Mouse (Mus musculus) midbrain, embryonic 16.5 days (tissue): ENCODE measurements around the gene Lrrc61. TPM values are rescaled to one million over a fixed set of nuclear protein-coding genes. Genes with fewer than 3 reads are reported as not detected.
A peak's percentile ranks its signal among the peaks of the same experiment; 100 is the strongest.

Experiments
- ATAC-seq: fragments of 200-750 bp; cut with Nextera tagmentation; 2 replicates; pipeline ENCODE4 v1.8.0; 2017; ENCODE audit warnings: moderate TSS enrichment
- H3K27ac ChIP-seq: fragments of 300-500 bp; sonication (generic); 2 replicates; pipeline ENCODE4 v1.5.1; 2014; ENCODE audit warnings: mild to moderate bottlenecking, low read length, mixed read lengths
- H3K27me3 ChIP-seq: fragments of 300-500 bp; sonication (generic); 2 replicates; pipeline ENCODE4 v1.6.1; 2014; ENCODE audit warnings: low read depth, low read length, mixed read lengths; ENCODE audit not compliant: control insufficient read depth, insufficient read depth
- H3K36me3 ChIP-seq: fragments of 300-500 bp; sonication (generic); 2 replicates; pipeline ENCODE4 v1.6.1; 2014; ENCODE audit warnings: mild to moderate bottlenecking, low read length, moderate library complexity, mixed read lengths; ENCODE audit not compliant: control insufficient read depth, insufficient read depth
- H3K4me1 ChIP-seq: fragments of 300-500 bp; sonication (generic); 2 replicates; pipeline ENCODE4 v1.6.1; 2014; ENCODE audit warnings: mild to moderate bottlenecking, low read length, mixed read lengths; ENCODE audit not compliant: control insufficient read depth, insufficient read depth
- H3K4me2 ChIP-seq: fragments of 300-500 bp; sonication (generic); 2 replicates; pipeline ENCODE4 v1.6.1; 2014; ENCODE audit warnings: mild to moderate bottlenecking, low read length, mixed read lengths
- H3K4me3 ChIP-seq: fragments of 300-500 bp; sonication (generic); 2 replicates; pipeline ENCODE4 v1.5.1; 2014; ENCODE audit warnings: low read depth, mild to moderate bottlenecking, low read length, moderate library complexity, mixed read lengths
- H3K9ac ChIP-seq: fragments of 300-500 bp; sonication (generic); 2 replicates; pipeline ENCODE4 v1.6.1; 2014; ENCODE audit warnings: low read depth, low read length, mixed read lengths
- H3K9me3 ChIP-seq: fragments of 300-500 bp; sonication (generic); replicated peaks from 2 replicates; pipeline ENCODE4 v1.6.1; 2014; ENCODE audit warnings: mild to moderate bottlenecking, low read length, mixed read lengths; ENCODE audit not compliant: control insufficient read depth, poor library complexity, severe bottlenecking
- WGBS: fragments of 180-500 bp; shearing (Covaris S2); extraction: QIAGEN DNeasy Blood & Tissue Kit; methylation state at CpG from one replicate; pipeline ENCODE4 v1.1.7; 2014; 5-methylcytosine and 5-hydroxymethylcytosine counted together
- polyA plus RNA-seq: library from polyadenylated mRNA; unstranded; fragments of >200 nt; fragmentation: Nextera tagmentation; extraction: Ambion mirVana; gene quantifications from 2 replicates; pipeline ENCODE4 v1.2.1, GENCODE M21; 2015

Lrrc61 gene
- polyA plus RNA-seq, 1 experiment from 2014 or later: 27.9 TPM

DNA sequence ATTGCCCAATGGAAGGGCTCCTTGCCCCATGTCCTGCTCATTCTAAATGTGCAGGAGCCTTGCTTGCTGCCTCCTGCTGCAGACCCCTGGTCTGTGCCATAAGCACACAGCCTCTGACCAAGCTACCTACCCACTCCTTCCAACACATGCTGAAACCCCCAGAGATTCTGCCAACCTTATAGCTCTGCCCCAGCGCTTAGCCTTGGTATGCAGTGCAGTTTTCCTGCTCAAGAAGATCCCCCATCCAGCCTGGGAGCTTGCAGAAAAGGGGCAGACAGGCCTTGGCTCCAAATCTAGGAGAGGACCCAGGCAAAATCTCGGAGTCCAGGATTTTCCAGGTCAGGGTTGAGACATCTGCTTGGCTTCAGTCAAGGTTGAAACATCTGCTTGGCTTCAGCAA lies 21.1 kb upstream of the Lrrc61 start:
- no peak for ATAC-seq
- Histone ChIP-seq H3K9me3 (no peaks in the 10 kb centered on the region), H3K36me3 (peaks cover 2% of the 10 kb centered on the region; the same call in 1 of the 2 replicates), H3K27me3 (no peaks in the 10 kb centered on the region), H3K27ac (no peak overlapping the region), H3K9ac (no peak overlapping the region), H3K4me2 (no peak overlapping the region), H3K4me1 (peaks cover 14% of the 10 kb centered on the region), H3K4me3 (no peak overlapping the region)
- WGBS: 88% methylated on average over 2 of the region's 2 CpGs

DNA sequence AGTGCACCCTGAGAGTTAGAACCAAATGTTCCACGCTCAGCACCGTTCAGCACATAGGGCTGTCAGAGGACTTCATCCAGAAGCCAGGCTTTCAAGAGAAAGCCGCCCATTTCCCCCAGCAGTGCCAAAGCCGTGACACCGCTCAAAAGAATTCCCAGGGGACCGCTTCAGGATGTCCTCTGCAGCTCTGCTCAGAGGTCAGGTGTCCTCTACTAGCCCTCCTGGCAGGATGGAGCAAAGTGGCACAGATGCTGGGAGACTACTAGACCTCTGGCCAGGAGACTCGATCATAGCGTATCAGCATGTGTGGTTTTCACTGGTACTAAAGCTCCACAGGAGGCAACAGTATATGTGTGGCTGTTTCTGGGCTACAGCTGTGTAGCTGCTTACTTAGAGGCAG lies 19.7 kb upstream of the Lrrc61 start:
- Histone ChIP-seq H3K4me2 (no peak overlapping the region), H3K36me3 (peaks cover 2% of the 10 kb centered on the region; the same call in 1 of the 2 replicates), H3K9me3 (no peaks in the 10 kb centered on the region), H3K27me3 (no peaks in the 10 kb centered on the region), H3K4me1 (peaks cover 24% of the 10 kb centered on the region), H3K9ac (no peak overlapping the region), H3K27ac (no peak overlapping the region), H3K4me3 (no peak overlapping the region)
- WGBS: 82% methylated on average over 8 of the region's 8 CpGs
- no peak for ATAC-seq

DNA sequence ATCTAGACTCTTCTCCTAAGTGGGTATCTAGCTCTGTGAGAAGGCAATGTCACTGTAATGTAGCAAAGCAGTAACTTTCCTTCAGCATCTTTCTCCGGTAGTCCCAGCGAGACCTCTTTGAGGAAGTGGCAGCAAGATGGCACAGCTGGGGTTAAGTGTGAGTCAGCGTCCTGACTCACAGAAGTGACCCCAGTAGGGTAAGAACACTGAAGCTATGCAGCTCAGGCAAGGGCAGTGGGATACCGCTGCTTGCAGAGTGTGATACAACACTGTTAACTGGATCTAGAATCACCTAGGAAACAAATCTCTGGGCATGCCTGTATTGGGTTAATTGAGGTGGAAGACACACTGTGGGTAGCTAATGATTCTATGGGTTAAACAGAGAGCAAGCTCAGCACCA lies 18.5 kb upstream of the Lrrc61 start:
- no peak overlapping the region for H3K9ac ChIP-seq
- no peak overlapping the region for H3K4me3 ChIP-seq
- peaks cover 9% of the 10 kb centered on the region for H3K36me3 ChIP-seq
- no peak overlapping the region for H3K4me2 ChIP-seq
- no peaks in the 10 kb centered on the region for H3K27me3 ChIP-seq
- ATAC-seq: no peak
- H3K9me3 ChIP-seq: no peaks in the 10 kb centered on the region
- peaks cover 25% of the 10 kb centered on the region for H3K4me1 ChIP-seq
- 68% methylated on average over 4 of the region's 4 CpGs for WGBS
- no peak overlapping the region for H3K27ac ChIP-seq

DNA sequence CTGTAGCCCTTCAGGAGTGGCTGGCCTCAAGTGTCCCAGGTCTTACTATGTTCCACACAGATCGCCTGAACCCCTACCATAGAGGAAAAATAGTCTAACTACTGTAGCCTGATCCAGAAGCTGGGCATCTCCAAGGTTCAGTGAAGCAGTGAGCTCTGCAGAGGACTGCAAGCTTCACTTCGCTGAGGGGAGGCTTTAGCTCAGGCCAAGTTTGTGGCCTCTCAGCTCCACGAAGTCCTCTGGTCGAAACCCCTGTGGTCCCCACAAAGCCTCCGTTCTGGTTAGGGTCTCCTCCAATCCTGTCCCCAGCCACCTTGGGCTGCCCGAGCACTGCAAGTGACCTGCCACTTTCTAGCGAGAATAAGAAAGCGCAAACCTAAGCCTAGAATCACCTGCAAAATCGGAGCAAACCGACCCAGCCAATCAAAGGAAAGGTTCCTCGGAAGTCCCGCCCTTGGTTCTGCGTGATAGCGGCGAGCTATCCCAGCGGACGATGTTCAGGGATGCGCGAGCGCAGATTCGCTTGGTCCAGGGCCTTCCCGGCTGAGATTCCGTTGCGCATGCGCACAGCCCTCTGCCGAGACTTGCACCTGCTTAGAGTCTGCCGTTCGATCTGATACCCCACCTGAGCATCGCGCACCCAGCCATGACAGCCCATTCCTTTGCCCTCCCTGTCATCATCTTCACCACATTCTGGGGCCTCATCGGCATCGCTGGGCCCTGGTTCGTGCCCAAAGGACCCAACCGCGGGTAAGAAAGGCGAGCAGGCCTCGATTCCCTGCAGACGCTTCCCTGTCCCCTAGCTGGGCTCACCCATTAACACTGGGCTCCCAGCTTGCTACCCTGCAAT lies 17.3 kb upstream of the Lrrc61 start, which contains the start of gene Atp6v0e2:
Atp6v0e2 (plus strand) TSS at position 511 of the 850 bp plus-strand sequence.
- peak; percentile 97 for ATAC-seq
- peak within 1 kb of the TSS; percentile 91 for H3K4me2 ChIP-seq
- 3% methylated on average over 38 of the region's 38 CpGs for whole genome bisulfite sequencing
- H3K9ac ChIP-seq: peak within 1 kb of the TSS; percentile 88
- H3K9me3 ChIP-seq: no peaks in the 10 kb centered on the region
- peak within 1 kb of the TSS; percentile 85 for H3K4me3 ChIP-seq
- peak within 1 kb of the TSS; percentile 89 for H3K27ac ChIP-seq
- no peaks in the 10 kb centered on the region for H3K27me3 ChIP-seq
- peaks cover 25% of the 10 kb centered on the region for H3K4me1 ChIP-seq
- H3K36me3 ChIP-seq: peaks cover 17% of the 10 kb centered on the region

DNA sequence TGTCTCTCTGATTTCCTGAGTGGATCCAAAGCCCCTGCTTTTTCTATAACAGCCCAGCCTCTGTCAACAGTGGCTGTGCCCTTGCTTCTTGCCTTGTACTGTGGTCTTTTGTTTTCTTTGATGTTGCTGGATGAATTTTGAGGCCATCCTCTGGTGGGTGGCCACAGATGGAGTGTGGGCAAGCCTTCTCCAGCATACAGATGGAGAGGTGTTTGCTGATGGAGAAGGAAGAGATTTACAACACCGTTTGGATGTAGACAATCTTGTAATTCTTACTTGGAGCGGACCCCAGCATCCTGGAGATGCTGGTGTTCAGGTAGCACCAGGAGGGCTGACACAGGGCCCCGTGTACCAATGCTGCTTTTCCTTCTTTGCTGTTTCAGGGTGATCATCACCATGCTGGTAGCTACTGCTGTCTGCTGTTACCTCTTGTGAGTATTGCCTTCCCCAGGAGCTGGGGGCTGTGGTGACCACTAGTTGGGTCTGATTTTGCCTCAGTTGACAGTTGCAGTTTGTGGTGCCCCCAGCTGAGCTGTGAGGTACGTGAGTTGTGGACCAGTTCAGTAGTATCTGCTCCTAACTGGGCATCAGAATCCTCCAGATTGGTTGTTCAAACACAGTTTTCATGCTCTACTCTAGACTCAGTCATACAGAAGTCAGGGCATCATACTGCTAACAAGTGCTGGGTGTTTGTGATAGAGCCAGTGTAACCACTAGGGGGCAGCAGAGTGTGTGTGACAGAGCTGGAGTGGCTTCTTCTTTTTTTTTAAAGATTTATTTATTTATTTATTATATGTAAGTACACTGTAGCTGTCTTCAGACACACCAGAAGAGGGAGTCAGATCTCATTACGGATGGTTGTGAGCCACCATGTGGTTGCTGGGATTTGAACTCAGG lies 15.5 kb upstream of the Lrrc61 start:
- Histone ChIP-seq H3K4me3 (peak overlapping the region; percentile 85), H3K4me1 (peaks cover 25% of the 10 kb centered on the region), H3K4me2 (peak overlapping the region; percentile 91), H3K36me3 (peaks cover 17% of the 10 kb centered on the region), H3K27ac (no peak overlapping the region), H3K27me3 (no peaks in the 10 kb centered on the region), H3K9ac (peak overlapping the region; percentile 88), H3K9me3 (no peaks in the 10 kb centered on the region)
- ATAC-seq: no peak
- 68% methylated on average over 5 of the region's 5 CpGs for WGBS

DNA sequence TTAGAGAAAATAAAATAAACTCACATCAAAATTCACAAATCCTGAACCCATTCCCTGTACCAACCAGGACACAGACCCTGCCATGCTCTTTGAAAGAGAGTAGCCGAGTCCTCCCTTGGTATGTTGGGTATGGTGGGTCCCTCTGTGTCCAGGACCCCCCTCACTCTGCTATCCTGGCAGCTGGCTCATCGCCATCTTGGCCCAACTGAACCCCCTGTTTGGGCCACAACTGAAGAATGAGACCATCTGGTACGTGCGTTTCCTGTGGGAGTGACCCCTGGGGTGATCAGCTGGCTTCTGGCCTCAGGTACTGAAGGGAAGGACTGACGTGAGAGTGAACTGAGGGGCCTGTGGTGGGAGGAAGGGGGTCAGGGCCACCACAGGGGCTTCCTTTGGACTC lies 14.7 kb upstream of the Lrrc61 start:
- Histone ChIP-seq H3K27me3 (no peaks in the 10 kb centered on the region), H3K9ac (no peak overlapping the region), H3K4me1 (peaks cover 25% of the 10 kb centered on the region), H3K36me3 (peaks cover 17% of the 10 kb centered on the region), H3K4me2 (no peak overlapping the region), H3K27ac (no peak overlapping the region), H3K9me3 (no peaks in the 10 kb centered on the region), H3K4me3 (no peak overlapping the region)
- 78% methylated on average over 5 of the region's 5 CpGs for WGBS
- ATAC-seq: no peak

DNA sequence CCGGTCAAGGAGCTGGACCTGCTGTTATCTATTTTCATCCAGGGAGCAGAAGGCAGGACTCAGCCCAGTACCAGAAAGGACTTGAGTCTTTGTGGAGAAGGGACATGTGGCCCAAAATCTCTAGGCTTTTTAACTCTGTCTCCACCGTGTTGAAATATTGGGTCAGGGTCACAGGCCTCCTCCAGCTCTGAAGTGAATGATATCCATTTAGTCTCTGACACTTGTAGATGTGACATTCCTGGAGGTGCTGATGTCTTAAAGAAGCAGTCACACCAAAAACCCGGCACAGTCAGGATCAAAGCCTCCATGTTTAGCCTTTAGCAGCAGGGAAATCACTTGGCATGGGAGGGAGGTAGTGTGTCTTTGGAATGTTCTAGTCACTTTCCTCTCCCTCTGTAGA lies 13.9 kb upstream of the Lrrc61 start:
- Histone ChIP-seq H3K36me3 (peaks cover 17% of the 10 kb centered on the region), H3K27ac (no peak overlapping the region), H3K4me1 (peaks cover 25% of the 10 kb centered on the region), H3K27me3 (no peaks in the 10 kb centered on the region), H3K9me3 (no peaks in the 10 kb centered on the region), H3K4me3 (no peak overlapping the region), H3K9ac (no peak overlapping the region), H3K4me2 (no peak overlapping the region)
- WGBS: 85% methylated on average over 3 of the region's 3 CpGs
- no peak for ATAC-seq

DNA sequence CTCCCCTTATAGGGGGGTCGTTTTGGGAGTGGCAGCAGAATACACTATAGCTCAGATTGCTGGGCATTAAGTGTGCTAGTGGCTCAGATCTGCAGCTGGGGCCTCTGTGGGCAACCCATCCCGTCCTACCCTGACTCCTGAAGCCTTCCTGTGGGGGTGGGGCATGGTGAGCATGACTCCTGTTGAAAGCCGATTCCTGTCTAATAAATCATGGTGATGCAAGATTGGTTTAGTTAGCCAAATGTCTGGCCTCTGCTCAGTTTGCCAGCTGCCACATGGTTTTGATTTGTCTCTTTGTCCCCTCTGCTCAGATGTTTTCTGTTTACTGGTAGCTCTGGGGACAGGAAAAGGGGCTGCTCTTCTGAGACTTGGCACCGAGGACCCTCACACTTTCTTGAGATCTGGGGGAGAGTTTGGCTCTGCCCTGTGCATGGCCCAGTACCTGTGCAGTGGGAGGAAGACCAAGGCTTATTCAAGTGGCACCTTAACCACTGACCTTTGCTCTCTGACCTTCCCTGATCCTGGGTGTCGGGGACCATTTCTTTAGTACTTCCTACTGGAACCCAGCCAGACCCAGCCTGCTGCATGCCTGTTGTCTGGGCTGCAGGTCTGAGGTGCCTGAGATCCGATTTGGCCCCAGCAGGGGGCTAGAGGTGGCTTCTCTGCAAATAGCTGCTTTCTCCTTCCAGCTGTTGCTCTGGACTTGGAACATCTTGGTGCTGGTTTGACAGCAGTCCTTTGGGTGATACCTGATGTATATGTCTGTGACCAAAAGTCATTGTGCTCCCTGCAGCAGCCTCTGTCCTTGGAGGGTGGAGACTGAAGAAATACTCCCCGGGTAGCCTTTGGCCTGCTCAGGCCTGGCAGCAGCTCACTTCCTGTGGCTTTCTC lies 12.8 kb upstream of the Lrrc61 start:
- H3K9me3 ChIP-seq: no peaks in the 10 kb centered on the region
- no peaks in the 10 kb centered on the region for H3K27me3 ChIP-seq
- 75% methylated on average over 7 of the region's 7 CpGs for WGBS
- H3K36me3 ChIP-seq: peaks cover 17% of the 10 kb centered on the region
- H3K4me3 ChIP-seq: no peak overlapping the region
- no peak overlapping the region for H3K27ac ChIP-seq
- no peak overlapping the region for H3K9ac ChIP-seq
- no peak overlapping the region for H3K4me2 ChIP-seq
- ATAC-seq: no peak
- peaks cover 20% of the 10 kb centered on the region for H3K4me1 ChIP-seq
